Mouse (Mus musculus): ENCODE measurements around the gene Tmem266. TPM values are rescaled to one million over a fixed set of nuclear protein-coding genes. Genes with fewer than 3 reads are reported as not detected.

The Tmem266 gene
- polyA plus RNA-seq, 1 experiment: not detected

DNA sequence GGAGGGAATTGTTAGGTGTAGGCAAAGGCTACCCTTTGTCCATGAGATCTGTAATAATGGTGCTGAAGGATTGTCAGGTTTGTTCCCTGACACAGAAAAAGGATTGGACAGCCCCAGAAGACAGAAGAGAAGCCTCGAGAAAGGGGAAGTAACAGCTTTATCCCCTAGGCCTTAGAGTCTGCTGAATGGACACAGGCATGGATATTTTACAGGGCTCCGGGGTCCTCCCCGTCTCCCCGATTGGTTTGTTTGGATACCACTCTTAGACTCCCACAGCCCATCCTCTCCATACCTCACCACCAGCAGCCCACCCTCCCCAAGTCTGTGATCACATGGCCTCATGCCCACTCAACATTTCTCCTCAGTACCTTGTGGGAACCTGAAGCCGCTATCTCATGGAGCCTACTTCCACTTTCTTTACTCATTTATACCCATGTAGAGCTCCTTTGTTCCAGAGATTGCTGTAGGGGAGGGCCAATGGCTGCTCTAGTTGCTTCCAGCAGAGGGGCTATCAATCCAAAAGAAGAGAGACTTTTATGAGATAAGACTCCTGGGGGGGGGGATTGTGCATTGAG lies 112.6 kb downstream of the Tmem266 start:
- Histone ChIP-seq H3K36me3 (ENCODE audit: control insufficient read depth, insufficient read depth) (no peaks in the 10 kb centered on the region), H3K79me3 (ENCODE audit: low read depth) (no peaks in the 10 kb centered on the region), H3K4me3 (ENCODE audit: insufficient read depth, poor library complexity, severe bottlenecking) (no peak overlapping the region), H3K79me2 (ENCODE audit: control insufficient read depth, insufficient read depth) (no peaks in the 10 kb centered on the region), H3K27me3 (ENCODE audit: control insufficient read depth, insufficient read depth, insufficient read length) (peaks cover 14% of the 10 kb centered on the region), H3ac (ENCODE audit: control insufficient read depth, insufficient read length, low read depth) (no peak overlapping the region)
- TF ChIP-seq MYOD1 (IDR thresholded peaks at IDR 0.05; ENCODE audit: control insufficient read depth, insufficient read length, low read depth) (no peak), MYOG (IDR thresholded peaks at IDR 0.05; ENCODE audit: control insufficient read depth, extremely low read depth, insufficient read length) (no peak), CEBPB (IDR thresholded peaks at IDR 0.05; ENCODE audit: low read depth) (no peak)

DNA sequence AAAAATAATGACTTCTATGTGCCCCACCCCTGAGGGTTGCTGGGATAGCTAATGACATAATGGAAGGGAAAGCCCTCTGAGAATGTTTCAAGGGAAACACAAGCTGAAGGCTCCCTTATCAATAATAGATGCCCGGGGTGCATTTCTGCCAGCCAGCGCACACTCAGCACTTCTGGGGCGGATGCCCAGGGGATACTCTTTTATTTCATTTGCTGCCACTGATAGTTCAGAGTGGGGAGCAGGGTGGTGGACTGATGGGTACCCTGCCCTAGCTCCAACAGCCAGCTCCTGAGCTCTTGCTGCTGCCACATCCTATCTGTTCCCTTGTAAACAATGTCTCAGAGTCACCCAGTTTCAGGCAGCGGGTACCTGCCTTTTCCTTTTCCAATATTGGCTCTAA lies 120.8 kb downstream of the Tmem266 start:
- no peak for TF ChIP-seq MAX (IDR thresholded peaks at IDR 0.05)
- no peak for TF ChIP-seq CEBPB (IDR thresholded peaks at IDR 0.05; ENCODE audit: low read depth)
- no peak for TF ChIP-seq MYOD1 (IDR thresholded peaks at IDR 0.05; ENCODE audit: control insufficient read depth, insufficient read length, low read depth)
- no peak for TF ChIP-seq CTCF (IDR thresholded peaks at IDR 0.05; ENCODE audit: control insufficient read depth, insufficient read depth, insufficient read length)
- no peak for TF ChIP-seq MYOG (IDR thresholded peaks at IDR 0.05; ENCODE audit: control insufficient read depth, extremely low read depth, insufficient read length)
- no peak for TF ChIP-seq FOSL1 (IDR thresholded peaks at IDR 0.05; ENCODE audit: insufficient read depth, low read length, poor library complexity, severe bottlenecking)
- no peak for TF ChIP-seq USF1 (IDR thresholded peaks at IDR 0.05; ENCODE audit: low read depth)
- H3K36me3 ChIP-seq (ENCODE audit: control insufficient read depth, insufficient read depth): no peaks in the 10 kb centered on the region
- no peaks in the 10 kb centered on the region for H3K79me2 ChIP-seq (ENCODE audit: control insufficient read depth, insufficient read depth)
- H3K4me3 ChIP-seq (ENCODE audit: insufficient read depth, poor library complexity, severe bottlenecking): no peak overlapping the region
- no peak overlapping the region for H3ac ChIP-seq (ENCODE audit: control insufficient read depth, insufficient read length, low read depth)
- no peaks in the 10 kb centered on the region for H3K27me3 ChIP-seq (ENCODE audit: control insufficient read depth, insufficient read depth, insufficient read length)
- no peaks in the 10 kb centered on the region for H3K79me3 ChIP-seq (ENCODE audit: low read depth)

GRCm38 (mm10) chr9:55449108-55449507 lies 122.4 kb downstream of the Tmem266 start:
- Histone ChIP-seq H3K79me3 (ENCODE audit: low read depth) (no peaks in the 10 kb centered on the region), H3K27me3 (ENCODE audit: control insufficient read depth, insufficient read depth, insufficient read length) (no peaks in the 10 kb centered on the region), H3K4me3 (ENCODE audit: insufficient read depth, poor library complexity, severe bottlenecking) (no peak overlapping the region), H3K36me3 (ENCODE audit: control insufficient read depth, insufficient read depth) (no peaks in the 10 kb centered on the region), H3ac (ENCODE audit: control insufficient read depth, insufficient read length, low read depth) (no peak overlapping the region), H3K79me2 (ENCODE audit: control insufficient read depth, insufficient read depth) (no peaks in the 10 kb centered on the region)
- TF ChIP-seq FOSL1 (IDR thresholded peaks at IDR 0.05; ENCODE audit: insufficient read depth, low read length, poor library complexity, severe bottlenecking) (no peak), CTCF (IDR thresholded peaks at IDR 0.05; ENCODE audit: control insufficient read depth, insufficient read depth, insufficient read length) (no peak), MAX (IDR thresholded peaks at IDR 0.05) (no peak), USF1 (IDR thresholded peaks at IDR 0.05; ENCODE audit: low read depth) (no peak), MYOD1 (IDR thresholded peaks at IDR 0.05; ENCODE audit: control insufficient read depth, insufficient read length, low read depth) (no peak), CEBPB (IDR thresholded peaks at IDR 0.05; ENCODE audit: low read depth) (no peak), MYOG (IDR thresholded peaks at IDR 0.05; ENCODE audit: control insufficient read depth, extremely low read depth, insufficient read length) (no peak)

DNA sequence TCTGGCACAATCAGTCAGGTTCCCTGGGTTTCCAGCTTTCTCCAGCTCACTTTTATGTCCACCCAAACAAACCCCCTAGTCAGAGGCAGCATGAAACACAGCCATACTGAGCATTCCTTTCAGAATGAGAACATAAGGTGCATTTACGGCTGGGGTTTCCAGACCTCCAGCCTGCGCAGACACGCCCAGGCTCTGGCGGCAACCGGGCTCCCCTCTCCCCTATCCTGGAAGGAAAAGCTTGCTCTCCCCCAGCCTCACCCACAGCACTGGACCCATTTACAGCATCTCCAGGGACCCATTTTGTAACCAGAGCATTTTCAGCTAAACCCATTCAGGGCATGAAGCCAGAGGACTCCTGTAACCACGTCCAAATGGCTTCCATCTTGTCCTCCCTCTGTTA lies 123.3 kb downstream of the Tmem266 start:
- Histone ChIP-seq H3K79me3 (ENCODE audit: low read depth) (no peaks in the 10 kb centered on the region), H3K27me3 (ENCODE audit: control insufficient read depth, insufficient read depth, insufficient read length) (no peaks in the 10 kb centered on the region), H3K4me3 (ENCODE audit: insufficient read depth, poor library complexity, severe bottlenecking) (no peak overlapping the region), H3K79me2 (ENCODE audit: control insufficient read depth, insufficient read depth) (no peaks in the 10 kb centered on the region), H3ac (ENCODE audit: control insufficient read depth, insufficient read length, low read depth) (no peak overlapping the region), H3K36me3 (ENCODE audit: control insufficient read depth, insufficient read depth) (no peaks in the 10 kb centered on the region)
- TF ChIP-seq FOSL1 (IDR thresholded peaks at IDR 0.05; ENCODE audit: insufficient read depth, low read length, poor library complexity, severe bottlenecking): no peak
- TF ChIP-seq MAX (IDR thresholded peaks at IDR 0.05): no peak
- no peak for TF ChIP-seq MYOD1 (IDR thresholded peaks at IDR 0.05; ENCODE audit: control insufficient read depth, insufficient read length, low read depth)
- no peak for TF ChIP-seq CTCF (IDR thresholded peaks at IDR 0.05; ENCODE audit: control insufficient read depth, insufficient read depth, insufficient read length)
- no peak for TF ChIP-seq MYOG (IDR thresholded peaks at IDR 0.05; ENCODE audit: control insufficient read depth, extremely low read depth, insufficient read length)
- TF ChIP-seq CEBPB (IDR thresholded peaks at IDR 0.05; ENCODE audit: low read depth): no peak

DNA sequence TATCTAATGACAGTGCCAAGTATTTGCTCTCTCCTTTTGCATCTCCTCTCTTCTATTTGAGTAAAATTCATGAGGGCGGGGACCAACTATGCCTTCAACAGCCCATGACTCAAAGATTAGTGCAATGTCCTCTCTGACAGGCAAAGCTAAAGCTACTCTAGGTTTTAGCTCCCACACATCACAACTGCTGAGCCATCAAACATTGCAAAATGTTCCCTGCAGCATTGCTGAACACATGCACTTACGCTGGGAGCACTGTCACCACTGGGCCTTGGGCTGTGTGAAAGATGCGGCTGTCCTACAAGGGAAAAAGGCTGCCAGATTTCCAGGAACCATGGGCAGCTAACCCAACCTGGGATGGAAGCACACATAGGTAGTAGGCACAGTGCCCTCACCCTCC lies 124.7 kb downstream of the Tmem266 start:
- H3K79me2 ChIP-seq (ENCODE audit: control insufficient read depth, insufficient read depth): no peaks in the 10 kb centered on the region
- H3K36me3 ChIP-seq (ENCODE audit: control insufficient read depth, insufficient read depth): no peaks in the 10 kb centered on the region
- TF ChIP-seq USF1 (IDR thresholded peaks at IDR 0.05; ENCODE audit: low read depth) (no peak), MAX (IDR thresholded peaks at IDR 0.05) (no peak), CEBPB (IDR thresholded peaks at IDR 0.05; ENCODE audit: low read depth) (no peak), FOSL1 (IDR thresholded peaks at IDR 0.05; ENCODE audit: insufficient read depth, low read length, poor library complexity, severe bottlenecking) (no peak), MYOD1 (IDR thresholded peaks at IDR 0.05; ENCODE audit: control insufficient read depth, insufficient read length, low read depth) (no peak), CTCF (IDR thresholded peaks at IDR 0.05; ENCODE audit: control insufficient read depth, insufficient read depth, insufficient read length) (no peak), MYOG (IDR thresholded peaks at IDR 0.05; ENCODE audit: control insufficient read depth, extremely low read depth, insufficient read length) (no peak)
- H3K79me3 ChIP-seq (ENCODE audit: low read depth): no peaks in the 10 kb centered on the region
- H3K4me3 ChIP-seq (ENCODE audit: insufficient read depth, poor library complexity, severe bottlenecking): no peak overlapping the region
- no peak overlapping the region for H3ac ChIP-seq (ENCODE audit: control insufficient read depth, insufficient read length, low read depth)
- no peaks in the 10 kb centered on the region for H3K27me3 ChIP-seq (ENCODE audit: control insufficient read depth, insufficient read depth, insufficient read length)

- H3K36me3 ChIP-seq (ENCODE audit: control insufficient read depth, insufficient read depth): no peaks in the 10 kb centered on the region
- no peak overlapping the region for H3ac ChIP-seq (ENCODE audit: control insufficient read depth, insufficient read length, low read depth)
- no peaks in the 10 kb centered on the region for H3K79me3 ChIP-seq (ENCODE audit: low read depth)
- no peaks in the 10 kb centered on the region for H3K27me3 ChIP-seq (ENCODE audit: control insufficient read depth, insufficient read depth, insufficient read length)
- no peaks in the 10 kb centered on the region for H3K79me2 ChIP-seq (ENCODE audit: control insufficient read depth, insufficient read depth)
- no peak for TF ChIP-seq CEBPB (IDR thresholded peaks at IDR 0.05; ENCODE audit: low read depth)
- no peak overlapping the region for H3K4me3 ChIP-seq (ENCODE audit: insufficient read depth, poor library complexity, severe bottlenecking)
Measured at GRCm38 (mm10) chr9:55452906-55453305, 126.2 kb downstream of the Tmem266 start.

All from C2C12 (cell line).